Mouse (Mus musculus) T-cell, adult 2 months (primary cell): ENCODE results near the gene Celf2.

Experiments
- DNase-seq: peaks from one replicate; pipeline ENCODE4 v3.0.0; 2022; ENCODE audit warnings: low spot score

Celf2 gene

GRCm38 (mm10) chr2:6493886-6494285 is 1015.5 kb downstream of the Celf2 start:
- DNase-seq = no peak

- no peak for DNase-seq
Observed at GRCm38 (mm10) chr2:6490870-6491269, 1018.5 kb downstream of the Celf2 start.

- DNase-seq = no peak
Observed at GRCm38 (mm10) chr2:6490076-6490475, 1019.3 kb downstream of the Celf2 start.
